Mouse (Mus musculus): Measurements from ENCODE around the gene Rpusd4. TPM values are rescaled to one million over a fixed set of nuclear protein-coding genes. Genes with fewer than 3 reads are reported as not detected.
A peak's percentile ranks its signal among the peaks of the same experiment; 100 is the strongest.

Rpusd4 gene
- polyA plus RNA-seq (2014; fragmentation: Nextera tagmentation; extraction: Ambion mirVana) = 36.6 and 40.8 TPM in 2 replicates

GRCm38 (mm10) chr9:35267146-35267975, at the start of gene Rpusd4, which contains the start of gene Fam118b:
Gene Rpusd4 (plus strand): TSS chr9:35267865.
Gene Fam118b (minus strand): TSS chr9:35267805.
- Histone ChIP-seq H3K9me3 (replicated peaks; ENCODE audit: control insufficient read depth, low read length) (no peaks in the 10 kb centered on the region), H3K4me2 (ENCODE audit: low read depth, low read length) (peak within 1 kb of the TSS; percentile 81), H3K9ac (replicated peaks; ENCODE audit: low read length) (peak within 1 kb of the TSS; percentile 83), H3K4me1 (ENCODE audit: control insufficient read depth, insufficient read depth, low read length) (no peaks in the 10 kb centered on the region), H3K27me3 (ENCODE audit: control insufficient read depth, insufficient read depth, low read length) (no peaks in the 10 kb centered on the region), H3K4me3 (ENCODE audit: low read depth, low read length) (peak within 1 kb of the TSS; percentile 78), H3K36me3 (replicated peaks; ENCODE audit: control insufficient read depth, insufficient read depth, low read depth, low read length) (no peaks in the 10 kb centered on the region; the same call in 1 of the 2 replicates), H3K27ac (replicated peaks; ENCODE audit: low read depth, low read length) (no peak within 1 kb of the TSS; the same call in 1 of the 2 replicates)
- DNase-seq (ENCODE audit: low spot score) = peak; percentile 94
- ATAC-seq (replicated peaks; ENCODE audit: insufficient number of reproducible peaks, low FRiP score, low TSS enrichment, low read depth) = peak; percentile 95
- WGBS = under 1% methylated on average over 59 of the region's 62 CpGs

DNA sequence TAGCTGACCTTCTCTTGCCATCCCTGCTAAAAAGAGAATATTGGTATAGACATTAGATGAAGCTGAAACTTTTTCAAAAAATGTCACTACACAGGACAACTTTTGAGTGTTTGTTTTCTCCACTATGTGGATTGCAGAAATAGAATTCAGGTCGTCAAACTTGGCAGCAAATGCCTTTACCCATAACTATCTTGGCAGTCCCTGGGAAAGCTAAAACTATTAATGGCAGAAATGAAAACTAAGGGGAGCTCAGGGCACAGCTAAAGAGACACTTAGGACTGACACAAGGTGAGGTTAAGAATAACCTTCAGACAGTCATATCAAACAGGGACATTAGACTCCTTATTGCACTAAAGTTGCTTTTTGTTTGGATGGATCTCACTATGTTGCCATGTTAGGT, 49.7 kb upstream of the Rpusd4 start:
- ATAC-seq (replicated peaks; ENCODE audit: insufficient number of reproducible peaks, low FRiP score, low TSS enrichment, low read depth) (no peak), DNase-seq (ENCODE audit: low spot score) (no peak)
- no peak overlapping the region for H3K27ac ChIP-seq (replicated peaks; ENCODE audit: low read depth, low read length)
- peaks cover 6% of the 10 kb centered on the region for H3K36me3 ChIP-seq (replicated peaks; ENCODE audit: control insufficient read depth, insufficient read depth, low read depth, low read length)
- no peak overlapping the region for H3K4me2 ChIP-seq (ENCODE audit: low read depth, low read length)
- H3K4me3 ChIP-seq (ENCODE audit: low read depth, low read length) = no peak overlapping the region
- no peaks in the 10 kb centered on the region for H3K27me3 ChIP-seq (ENCODE audit: control insufficient read depth, insufficient read depth, low read length)
- H3K4me1 ChIP-seq (ENCODE audit: control insufficient read depth, insufficient read depth, low read length) = no peaks in the 10 kb centered on the region
- H3K9me3 ChIP-seq (replicated peaks; ENCODE audit: control insufficient read depth, low read length) = no peaks in the 10 kb centered on the region
- H3K9ac ChIP-seq (replicated peaks; ENCODE audit: low read length) = no peak overlapping the region
- WGBS = 93% methylated on average over 1 of the region's 1 CpGs

- ATAC-seq (replicated peaks; ENCODE audit: insufficient number of reproducible peaks, low FRiP score, low TSS enrichment, low read depth) = no peak
- Histone ChIP-seq H3K4me2 (ENCODE audit: low read depth, low read length) (no peak overlapping the region), H3K9me3 (replicated peaks; ENCODE audit: control insufficient read depth, low read length) (no peaks in the 10 kb centered on the region), H3K27me3 (ENCODE audit: control insufficient read depth, insufficient read depth, low read length) (no peaks in the 10 kb centered on the region), H3K36me3 (replicated peaks; ENCODE audit: control insufficient read depth, insufficient read depth, low read depth, low read length) (peaks cover 2% of the 10 kb centered on the region), H3K4me3 (ENCODE audit: low read depth, low read length) (no peak overlapping the region), H3K27ac (replicated peaks; ENCODE audit: low read depth, low read length) (no peak overlapping the region), H3K4me1 (ENCODE audit: control insufficient read depth, insufficient read depth, low read length) (no peaks in the 10 kb centered on the region), H3K9ac (replicated peaks; ENCODE audit: low read length) (no peak overlapping the region)
- WGBS = 96% methylated on average over 3 of the region's 3 CpGs
- DNase-seq (ENCODE audit: low spot score) = no peak
Measured at GRCm38 (mm10) chr9:35223466-35223865, 44.2 kb upstream of the Rpusd4 start.

- no peak overlapping the region for H3K27ac ChIP-seq (replicated peaks; ENCODE audit: low read depth, low read length)
Measured at GRCm38 (mm10) chr9:35228671-35229070, 39.0 kb upstream of the Rpusd4 start.

GRCm38 (mm10) chr9:35235996-35236395, 31.7 kb upstream of the Rpusd4 start:
- Histone ChIP-seq H3K27ac (replicated peaks; ENCODE audit: low read depth, low read length) (no peak overlapping the region), H3K4me2 (ENCODE audit: low read depth, low read length) (no peak overlapping the region), H3K9ac (replicated peaks; ENCODE audit: low read length) (no peak overlapping the region), H3K36me3 (replicated peaks; ENCODE audit: control insufficient read depth, insufficient read depth, low read depth, low read length) (no peaks in the 10 kb centered on the region; the same call in 1 of the 2 replicates), H3K4me3 (ENCODE audit: low read depth, low read length) (no peak overlapping the region), H3K4me1 (ENCODE audit: control insufficient read depth, insufficient read depth, low read length) (no peaks in the 10 kb centered on the region), H3K27me3 (ENCODE audit: control insufficient read depth, insufficient read depth, low read length) (no peaks in the 10 kb centered on the region), H3K9me3 (replicated peaks; ENCODE audit: control insufficient read depth, low read length) (no peaks in the 10 kb centered on the region)
- WGBS = 56% methylated on average over 3 of the region's 3 CpGs
- ATAC-seq (replicated peaks; ENCODE audit: insufficient number of reproducible peaks, low FRiP score, low TSS enrichment, low read depth) (no peak), DNase-seq (ENCODE audit: low spot score) (no peak)

More at GRCm38 (mm10) chr9:35228671-35229070, 39.0 kb upstream of the Rpusd4 start:
- no peaks in the 10 kb centered on the region for H3K9me3 ChIP-seq (replicated peaks; ENCODE audit: control insufficient read depth, low read length)
- no peaks in the 10 kb centered on the region; the same call in 1 of the 2 replicates for H3K36me3 ChIP-seq (replicated peaks; ENCODE audit: control insufficient read depth, insufficient read depth, low read depth, low read length)
- no peaks in the 10 kb centered on the region for H3K27me3 ChIP-seq (ENCODE audit: control insufficient read depth, insufficient read depth, low read length)
- H3K4me3 ChIP-seq (ENCODE audit: low read depth, low read length) = no peak overlapping the region
- no peak for DNase-seq (ENCODE audit: low spot score)
- no peak overlapping the region for H3K4me2 ChIP-seq (ENCODE audit: low read depth, low read length)
- no peak overlapping the region for H3K9ac ChIP-seq (replicated peaks; ENCODE audit: low read length)
- ATAC-seq (replicated peaks; ENCODE audit: insufficient number of reproducible peaks, low FRiP score, low TSS enrichment, low read depth) = no peak
- no peaks in the 10 kb centered on the region for H3K4me1 ChIP-seq (ENCODE audit: control insufficient read depth, insufficient read depth, low read length)
- 91% methylated on average over 3 of the region's 3 CpGs for WGBS

DNA sequence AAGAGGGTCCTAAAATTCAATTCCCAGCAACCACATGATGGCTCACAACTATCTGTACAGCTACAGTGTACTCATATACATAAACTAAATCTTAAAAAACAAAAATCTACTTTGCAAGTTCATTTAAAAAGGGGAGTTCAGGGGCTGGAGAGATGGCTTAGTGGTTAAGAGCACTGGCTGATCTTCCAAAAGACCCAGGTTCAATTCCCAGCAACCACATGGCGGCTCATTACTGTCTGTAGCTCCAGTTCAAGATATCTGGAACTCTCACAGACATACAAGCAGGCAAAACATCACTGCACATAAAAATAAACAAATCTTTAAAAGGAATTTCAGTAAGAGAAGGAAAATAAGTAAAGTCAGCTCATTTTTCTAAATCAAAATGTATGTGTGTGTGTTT, 29.3 kb upstream of the Rpusd4 start:
- H3K9ac ChIP-seq (replicated peaks; ENCODE audit: low read length) = no peak overlapping the region
- no peaks in the 10 kb centered on the region; the same call in 1 of the 2 replicates for H3K36me3 ChIP-seq (replicated peaks; ENCODE audit: control insufficient read depth, insufficient read depth, low read depth, low read length)
- no peaks in the 10 kb centered on the region for H3K27me3 ChIP-seq (ENCODE audit: control insufficient read depth, insufficient read depth, low read length)
- WGBS = 83% methylated on average over 1 of the region's 1 CpGs
- DNase-seq (ENCODE audit: low spot score) = no peak
- H3K4me3 ChIP-seq (ENCODE audit: low read depth, low read length) = no peak overlapping the region
- H3K9me3 ChIP-seq (replicated peaks; ENCODE audit: control insufficient read depth, low read length) = no peaks in the 10 kb centered on the region
- no peak overlapping the region for H3K27ac ChIP-seq (replicated peaks; ENCODE audit: low read depth, low read length)
- no peak overlapping the region for H3K4me2 ChIP-seq (ENCODE audit: low read depth, low read length)
- no peaks in the 10 kb centered on the region for H3K4me1 ChIP-seq (ENCODE audit: control insufficient read depth, insufficient read depth, low read length)
- ATAC-seq (replicated peaks; ENCODE audit: insufficient number of reproducible peaks, low FRiP score, low TSS enrichment, low read depth) = no peak

DNA sequence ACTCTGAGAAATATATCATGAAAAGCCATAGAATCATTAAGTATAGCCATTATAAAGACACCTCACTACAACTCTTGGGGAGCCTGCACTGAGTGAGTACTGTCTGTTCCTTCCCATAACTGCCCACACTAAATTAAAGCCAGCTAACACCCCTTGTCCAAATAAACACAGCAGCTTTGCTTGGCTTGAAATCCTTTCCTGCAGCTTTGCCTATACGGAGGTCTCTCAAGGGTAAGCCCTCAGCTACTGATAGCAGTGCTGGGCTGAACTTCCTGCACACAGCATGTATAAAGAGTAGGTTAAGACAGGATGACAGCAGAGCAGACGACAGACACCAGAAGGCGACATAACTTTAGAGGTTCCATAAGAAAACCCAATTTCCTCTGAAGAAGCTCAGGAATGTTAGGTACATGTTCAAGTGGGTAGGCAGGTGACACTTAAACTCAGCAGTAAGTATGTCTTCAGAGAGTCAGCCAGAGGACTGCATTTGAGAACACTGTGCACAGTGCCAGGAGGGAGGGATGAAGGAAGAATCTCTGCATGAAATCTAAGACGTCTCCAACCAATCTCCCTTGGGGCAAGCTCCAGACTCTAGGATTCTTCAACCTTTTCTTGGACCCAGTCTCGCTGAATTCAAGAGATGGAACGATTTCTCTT, 28.6 kb upstream of the Rpusd4 start:
- no peaks in the 10 kb centered on the region; the same call in 1 of the 2 replicates for H3K36me3 ChIP-seq (replicated peaks; ENCODE audit: control insufficient read depth, insufficient read depth, low read depth, low read length)
- H3K9ac ChIP-seq (replicated peaks; ENCODE audit: low read length) = no peak overlapping the region
- no peaks in the 10 kb centered on the region for H3K4me1 ChIP-seq (ENCODE audit: control insufficient read depth, insufficient read depth, low read length)
- no peaks in the 10 kb centered on the region for H3K27me3 ChIP-seq (ENCODE audit: control insufficient read depth, insufficient read depth, low read length)
- H3K9me3 ChIP-seq (replicated peaks; ENCODE audit: control insufficient read depth, low read length) = no peaks in the 10 kb centered on the region
- no peak overlapping the region for H3K4me3 ChIP-seq (ENCODE audit: low read depth, low read length)
- H3K4me2 ChIP-seq (ENCODE audit: low read depth, low read length) = no peak overlapping the region
- WGBS = 60% methylated on average over 6 of the region's 6 CpGs
- H3K27ac ChIP-seq (replicated peaks; ENCODE audit: low read depth, low read length) = no peak overlapping the region
- ATAC-seq (replicated peaks; ENCODE audit: insufficient number of reproducible peaks, low FRiP score, low TSS enrichment, low read depth) (no peak), DNase-seq (ENCODE audit: low spot score) (no peak)

GRCm38 (mm10) chr9:35239734-35240133, 27.9 kb upstream of the Rpusd4 start:
- Histone ChIP-seq H3K9me3 (replicated peaks; ENCODE audit: control insufficient read depth, low read length) (no peaks in the 10 kb centered on the region), H3K9ac (replicated peaks; ENCODE audit: low read length) (no peak overlapping the region), H3K27ac (replicated peaks; ENCODE audit: low read depth, low read length) (no peak overlapping the region), H3K36me3 (replicated peaks; ENCODE audit: control insufficient read depth, insufficient read depth, low read depth, low read length) (no peaks in the 10 kb centered on the region; the same call in 1 of the 2 replicates), H3K27me3 (ENCODE audit: control insufficient read depth, insufficient read depth, low read length) (no peaks in the 10 kb centered on the region), H3K4me2 (ENCODE audit: low read depth, low read length) (no peak overlapping the region), H3K4me3 (ENCODE audit: low read depth, low read length) (no peak overlapping the region), H3K4me1 (ENCODE audit: control insufficient read depth, insufficient read depth, low read length) (no peaks in the 10 kb centered on the region)
- DNase-seq (ENCODE audit: low spot score) (no peak), ATAC-seq (replicated peaks; ENCODE audit: insufficient number of reproducible peaks, low FRiP score, low TSS enrichment, low read depth) (no peak)
- 67% methylated on average over 1 of the region's 1 CpGs for WGBS
